Mouse (Mus musculus) frontal cortex, postnatal 10 days (tissue): ENCODE measurements around the gene H2-M5.

Source experiments
- DNase-seq, 2 experiments: peaks; one replicate each; pipeline ENCODE4 v3.0.0; 2022; ENCODE audit warnings: low spot score in 2 of 2, mixed read lengths in 1 of 2

Gene H2-M5

DNA sequence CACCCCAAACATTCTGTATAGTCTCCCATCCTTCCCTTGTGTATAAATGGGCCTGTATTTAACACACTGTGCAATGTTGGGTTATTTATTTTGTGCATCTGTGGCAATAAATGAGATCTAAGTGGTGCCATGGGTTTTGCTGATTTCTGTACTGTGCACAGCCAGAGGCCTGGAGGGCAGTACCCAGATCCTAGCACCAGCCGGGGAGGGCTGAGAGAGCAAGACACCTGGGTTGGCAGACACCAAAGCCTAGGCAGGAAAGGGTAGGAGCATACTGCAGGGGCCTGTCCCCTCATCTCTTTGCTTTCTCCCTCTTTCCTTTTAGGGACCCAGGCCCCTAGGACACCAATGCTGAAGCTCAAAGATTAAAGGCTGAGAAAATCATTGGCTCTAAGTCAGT is 41.1 kb downstream of the H2-M5 start:
- no peak for DNase-seq

DNA sequence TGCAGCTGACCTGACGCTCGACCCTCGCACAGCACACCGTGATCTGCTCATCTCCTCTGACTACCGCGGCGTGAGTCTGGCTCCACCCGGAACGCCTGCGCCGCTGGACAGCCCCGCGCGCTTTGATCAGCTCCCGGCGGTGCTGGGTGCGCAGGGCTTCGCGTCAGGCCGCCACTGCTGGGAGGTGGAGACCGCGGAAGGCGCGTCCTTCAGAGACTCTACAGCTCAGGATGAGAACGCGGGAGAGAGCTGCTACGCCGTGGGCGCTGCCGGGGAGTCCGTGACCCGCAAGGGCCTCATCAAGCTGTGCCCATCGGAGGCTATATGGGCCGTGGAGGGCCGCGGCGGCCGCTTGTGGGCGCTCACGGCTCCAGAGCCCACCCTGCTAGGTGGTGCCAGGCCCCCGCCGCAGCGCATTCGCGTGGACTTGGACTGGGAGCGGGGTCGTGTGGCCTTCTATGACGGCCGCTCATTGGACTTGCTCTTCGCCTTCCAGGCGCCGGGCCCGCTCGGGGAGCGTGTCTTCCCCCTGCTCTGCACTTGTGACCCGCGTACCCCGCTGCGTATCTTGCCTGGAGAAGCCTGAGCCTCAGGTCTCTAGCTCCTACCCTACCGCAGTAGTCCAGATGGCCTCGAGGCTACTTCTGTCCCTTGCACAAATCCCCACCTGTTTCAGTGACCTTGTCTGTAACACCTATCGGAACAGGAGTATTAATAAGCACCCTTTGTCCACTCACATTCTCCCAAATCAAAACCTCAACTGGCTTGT is 42.1 kb downstream of the H2-M5 start:
- peak; percentile 47 to 67 for DNase-seq

DNA sequence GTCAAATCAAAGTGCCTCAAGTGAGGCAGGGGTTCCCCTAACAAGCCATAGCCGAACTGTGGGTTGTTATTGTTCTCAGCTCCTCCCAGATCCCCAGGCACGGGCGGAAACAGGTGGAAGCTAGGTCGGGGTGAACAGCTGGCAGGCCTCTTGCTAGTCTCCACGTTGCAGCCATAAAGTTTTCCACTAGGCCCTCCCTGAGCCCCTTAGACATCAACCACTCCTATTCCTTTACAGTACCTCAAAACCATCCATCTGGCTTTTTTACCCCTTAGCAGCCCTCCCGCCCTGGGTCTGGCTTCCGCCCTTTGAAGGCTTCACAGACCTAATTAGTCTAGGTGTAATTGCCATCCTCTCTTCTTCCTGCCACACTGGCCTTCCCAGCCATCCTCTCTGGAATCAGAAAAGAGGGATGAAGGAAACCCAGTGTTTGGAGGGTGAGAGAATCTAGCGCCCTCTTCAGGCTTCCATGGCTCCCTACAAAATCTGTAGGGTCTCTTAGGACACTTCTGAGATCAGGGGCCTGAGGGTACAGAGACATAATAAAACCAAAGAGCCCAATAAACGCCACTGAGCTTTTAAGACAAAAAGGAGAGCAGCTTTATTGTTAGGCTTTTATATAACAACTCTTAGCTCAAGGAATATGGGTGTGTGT is 45.1 kb downstream of the H2-M5 start:
- DNase-seq = no peak

DNA sequence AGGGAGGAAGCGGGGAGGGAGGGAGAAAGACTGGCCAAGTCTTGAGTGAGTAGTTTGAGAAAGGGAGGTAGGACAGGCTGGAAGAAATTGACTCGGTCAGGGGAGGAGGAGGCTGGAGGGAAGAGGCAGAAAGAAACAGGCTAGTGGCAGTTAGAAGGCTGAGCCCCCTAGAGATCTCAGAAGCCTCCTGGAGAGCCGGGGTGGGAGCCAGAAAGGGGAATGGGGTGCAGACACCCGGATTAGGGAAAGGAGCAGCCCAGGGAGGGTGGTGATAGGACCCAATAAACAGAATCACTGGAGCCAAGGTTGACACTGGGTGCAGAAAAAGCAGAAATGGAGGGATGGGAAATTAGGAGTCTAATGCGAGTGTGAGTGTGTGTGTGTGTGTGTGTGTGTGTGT is 45.6 kb downstream of the H2-M5 start:
- DNase-seq = no peak

DNA sequence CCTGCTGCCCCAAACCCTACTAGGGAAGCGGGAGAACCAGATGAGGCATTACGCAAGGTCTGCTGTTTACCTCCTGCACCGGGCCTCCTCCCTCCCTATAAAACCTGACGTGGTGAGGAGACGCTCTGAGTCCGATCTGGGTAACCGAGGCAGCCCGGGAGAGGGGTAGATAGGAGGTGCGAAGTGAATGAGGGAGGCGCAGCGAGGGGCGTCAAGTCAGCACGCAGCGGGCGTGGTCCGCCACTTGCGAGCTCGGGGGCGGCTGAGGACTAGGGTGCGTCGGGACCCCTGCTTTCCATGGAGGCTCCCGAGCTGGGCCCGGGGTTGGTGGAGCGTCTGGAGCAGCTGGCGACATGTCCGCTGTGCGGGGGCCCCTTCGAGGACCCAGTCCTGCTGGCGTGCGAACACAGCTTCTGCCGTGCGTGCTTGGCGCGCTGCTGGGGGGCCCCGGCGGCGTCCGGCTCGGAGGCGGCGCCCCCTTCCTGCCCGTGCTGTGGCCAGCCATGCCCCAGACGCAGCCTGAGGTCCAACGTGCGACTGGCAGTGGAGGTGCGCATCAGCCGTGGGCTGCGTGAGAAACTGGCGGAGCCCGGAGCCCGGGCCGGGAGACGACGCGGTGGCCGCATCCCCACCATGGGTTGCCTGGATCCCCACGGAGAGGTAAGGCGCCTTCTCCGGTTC is 46.4 kb downstream of the H2-M5 start, which contains the start of gene Rnf39:
Gene Rnf39, plus strand, starts transcription at position 128 of the 681 bp plus-strand sequence.
- no peak for DNase-seq

DNA sequence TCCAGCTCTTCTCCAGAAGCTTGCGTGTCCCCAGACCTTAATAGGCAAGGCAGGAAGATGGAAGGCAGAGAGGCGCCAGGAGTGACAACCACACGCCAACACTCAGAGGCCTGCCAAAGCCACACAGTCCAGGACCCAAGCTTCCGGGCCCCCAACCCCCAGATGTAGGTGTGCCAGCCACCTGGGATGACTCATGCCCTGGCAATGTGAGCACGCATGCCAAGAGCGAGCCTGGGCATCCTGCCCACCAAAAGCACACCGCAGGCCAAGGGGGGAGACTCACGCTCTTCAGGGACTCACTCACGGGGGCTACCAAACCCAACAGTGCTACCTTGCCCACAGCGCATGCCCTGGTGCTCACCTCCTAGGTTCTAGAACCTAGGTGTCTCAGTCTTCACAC is 46.9 kb downstream of the H2-M5 start:
- DNase-seq = no peak

DNA sequence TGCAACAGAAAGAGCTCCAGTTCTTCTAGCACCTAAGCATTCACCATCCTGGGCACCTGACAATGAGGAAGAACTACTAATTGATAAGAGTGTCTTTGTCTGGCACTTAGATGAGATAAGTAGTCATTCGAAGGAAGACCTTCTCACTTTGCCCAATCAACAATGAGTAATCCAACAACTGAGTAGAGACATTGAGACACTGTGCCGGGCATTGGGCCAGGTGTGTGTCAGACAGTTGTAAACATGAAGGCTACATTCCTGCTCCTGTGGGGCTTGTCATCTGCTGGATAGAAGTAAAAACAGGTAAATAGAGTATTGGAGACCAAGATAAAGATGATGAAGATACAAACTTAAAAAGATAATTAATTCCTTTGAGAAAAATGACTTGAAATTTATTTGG is 51.3 kb downstream of the H2-M5 start:
- no peak for DNase-seq
